ENCODE assay signal across 25 mouse cellular contexts in the genomic region with DNA sequence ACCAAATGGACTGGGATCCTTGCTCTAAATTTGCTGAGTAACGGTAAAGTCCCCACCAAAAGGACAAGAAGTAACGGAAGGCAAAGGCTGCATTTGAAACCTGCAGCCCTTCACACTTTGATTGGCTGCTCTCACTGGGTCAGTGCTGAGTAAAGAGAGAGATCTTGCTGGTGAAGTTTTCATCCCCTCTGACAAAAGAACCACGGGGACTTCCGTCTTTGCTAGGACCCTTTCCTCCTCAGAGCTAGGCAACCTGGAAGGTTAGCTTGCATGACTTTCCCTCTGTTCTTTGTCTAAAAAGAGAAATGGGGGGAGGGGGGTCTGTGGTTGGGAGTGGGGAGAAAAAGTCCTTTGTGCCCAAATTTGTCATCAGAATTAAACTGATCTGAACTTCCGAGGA. TPM values are rescaled to one million over a fixed set of nuclear protein-coding genes. Genes with fewer than 3 reads are reported as not detected.
A peak's percentile ranks its signal among the peaks of the same experiment; 100 is the strongest.
DNase-seq lines count a peak whose midpoint lies in the region; ATAC-seq and TF ChIP-seq lines count a peak whose summit lies in the region.
"Had no signal": no experiment of that assay in that cellular context is flagged by ENCODE, and none has a peak within 500 bp of the region (broad histone marks: within the 10 kb centered on the region; RNA-seq: fewer than 3 reads in every experiment).

No protein-coding gene starts in this region.

- no peak for ATAC-seq in lung, postnatal 0 days
- ATAC-seq: CD4-positive, CD25-positive, alpha-beta regulatory T cell, adult 4 months; forebrain, embryonic 13.5 days; forebrain, embryonic 15.5 days; forebrain, postnatal 0 days; Patski had no signal

- in situ Hi-C loops in ES-E14 (cut with MboI; ENCODE audit: low sequenced_read_pairs in 2 of 2, unreplicated experiment in 2 of 2) = no loop called here

- H3K4me1 ChIP-seq in ES-Bruce4 (ENCODE audit: control insufficient read depth, insufficient read depth, low read length) (peaks cover 1% of the 10 kb centered on the region), ES-E14 (ENCODE audit: control insufficient read depth in 2 of 2, insufficient read depth in 2 of 2, low read length in 2 of 2, poor library complexity in 1 of 2) (peaks cover 11 to 25% of the 10 kb centered on the region in 2 experiments; a peak in 3 of 4 replicates)
- H3K4me1 ChIP-seq in lung, postnatal 0 days (ENCODE audit: insufficient read depth, low read depth, low read length) = no peaks in the 10 kb centered on the region
- H3K4me1 ChIP-seq: forebrain, embryonic 13.5 days; forebrain, embryonic 15.5 days had no signal

- H3K4me2 ChIP-seq in lung, postnatal 0 days (replicated peaks; ENCODE audit: low read depth, low read length) = no peak overlapping the region
- H3K4me2 ChIP-seq: embryonic facial prominence, embryonic 12.5 days; forebrain, embryonic 13.5 days; forebrain, embryonic 15.5 days had no signal

- DNase-seq in A20 (ENCODE audit: low read depth, low spot score) (peak; percentile 17), ES-E14 (ENCODE audit: low read depth, low spot score) (no peak), R1 (ENCODE audit: low read depth, low spot score) (peak; percentile 91)
- DNase-seq in thymus, adult 18-20 months = no peak
- no peak for DNase-seq in lung, postnatal 0 days (ENCODE audit: low spot score)
- DNase-seq in lung, postnatal 4 days = no peak
- DNase-seq: adrenal gland, adult 2 months; adrenal gland, postnatal 10 days; adrenal gland, postnatal 25 days; B cell, adult 2 months; cerebellum, adult 11 months; cerebellum, adult 18-20 months; cerebellum, adult 8-10 months; cerebellum, adult 9-11 months; cerebellum, postnatal 14 days; forebrain, postnatal 0 days had no signal

- H3K9ac ChIP-seq in ES-Bruce4 (ENCODE audit: low read depth, poor library complexity, severe bottlenecking) = no peak overlapping the region
- no peak overlapping the region for H3K9ac ChIP-seq in ES-E14 (ENCODE audit: insufficient read depth, low read depth, low read length, poor library complexity, severe bottlenecking)
- H3K9ac ChIP-seq in lung, postnatal 0 days (replicated peaks; ENCODE audit: low read depth) = no peak overlapping the region
- H3K9ac ChIP-seq: embryonic facial prominence, embryonic 12.5 days; forebrain, embryonic 13.5 days; forebrain, embryonic 15.5 days; forebrain, postnatal 0 days had no signal

- H3K9me3 ChIP-seq in ES-Bruce4 (replicated peaks; ENCODE audit: control insufficient read depth, insufficient read depth, low read length, poor library complexity, severe bottlenecking) (no peaks in the 10 kb centered on the region), ES-E14 (ENCODE audit: control insufficient read depth, insufficient read depth, low read depth, low read length) (no peaks in the 10 kb centered on the region)
- H3K9me3 ChIP-seq in lung, postnatal 0 days (ENCODE audit: low read length) = no peaks in the 10 kb centered on the region
- H3K9me3 ChIP-seq: embryonic facial prominence, embryonic 10.5 days; embryonic facial prominence, embryonic 12.5 days; forebrain, embryonic 13.5 days; forebrain, embryonic 15.5 days had no signal

- H3K4me3 ChIP-seq in ES-Bruce4 (ENCODE audit: low read depth, low read length) (no peak overlapping the region), ES-E14 (ENCODE audit: insufficient read depth in 1 of 2, low read depth in 1 of 2, low read length in 2 of 2, poor library complexity in 1 of 2, severe bottlenecking in 1 of 2) (no peak overlapping the region)
- no peak overlapping the region for H3K4me3 ChIP-seq in lung, postnatal 0 days (ENCODE audit: low read depth, low read length)
- H3K4me3 ChIP-seq: embryonic facial prominence, embryonic 10.5 days; embryonic facial prominence, embryonic 12.5 days; forebrain, embryonic 13.5 days; forebrain, embryonic 15.5 days had no signal

- H3K36me3 ChIP-seq in ES-Bruce4 (ENCODE audit: control insufficient read depth, insufficient read depth, low read length, poor library complexity, severe bottlenecking) = no peaks in the 10 kb centered on the region
- H3K36me3 ChIP-seq in ES-E14 (ENCODE audit: control insufficient read depth, insufficient read depth, low read length, poor library complexity, severe bottlenecking) = no peaks in the 10 kb centered on the region
- H3K36me3 ChIP-seq in lung, postnatal 0 days (ENCODE audit: insufficient read depth, low read length) = no peaks in the 10 kb centered on the region
- H3K36me3 ChIP-seq: embryonic facial prominence, embryonic 10.5 days; embryonic facial prominence, embryonic 12.5 days; forebrain, embryonic 15.5 days had no signal

- H3K27me3 ChIP-seq in ES-Bruce4 (ENCODE audit: control insufficient read depth, insufficient read depth, low read length, poor library complexity, severe bottlenecking) = no peaks in the 10 kb centered on the region
- no peaks in the 10 kb centered on the region for H3K27me3 ChIP-seq in lung, postnatal 0 days (replicated peaks; ENCODE audit: insufficient read depth, low read length)
- H3K27me3 ChIP-seq: CH12.LX; embryonic facial prominence, embryonic 12.5 days; forebrain, embryonic 13.5 days; forebrain, embryonic 15.5 days; Patski had no signal

- 78% methylated on average over 5 of the region's 5 CpGs for WGBS in lung, postnatal 0 days

- TF ChIP-seq EP300 in ES-Bruce4 (IDR thresholded peaks at IDR 0.05; ENCODE audit: insufficient read depth, low read depth, low read length) = no peak
- no peak for TF ChIP-seq EP300 in lung, postnatal 0 days (IDR thresholded peaks at IDR 0.05)

- peak overlapping the region; percentile 23; the same call in 1 of the 2 replicates for H3K27ac ChIP-seq in ES-Bruce4 (ENCODE audit: insufficient read depth, low read length)
- H3K27ac ChIP-seq in ES-E14 (ENCODE audit: insufficient read depth, low read depth, low read length, poor library complexity, severe bottlenecking) = peak overlapping the region; percentile 15; the same call in 1 of the 2 replicates
- no peak overlapping the region for H3K27ac ChIP-seq in lung, postnatal 0 days (ENCODE audit: low read length)
- H3K27ac ChIP-seq: embryonic facial prominence, embryonic 10.5 days; embryonic facial prominence, embryonic 12.5 days; forebrain, embryonic 13.5 days; forebrain, embryonic 15.5 days had no signal

- TF ChIP-seq CTCF in ES-Bruce4 (IDR thresholded peaks at IDR 0.05; ENCODE audit: low read depth, low read length) = no peak
- no peak for TF ChIP-seq CTCF in lung, postnatal 0 days (IDR thresholded peaks at IDR 0.05)

- no peak for TF ChIP-seq POLR2A in ES-Bruce4 (IDR thresholded peaks at IDR 0.05; ENCODE audit: insufficient read depth, low read length)

TF ChIP-seq in ES-E14, 5 proteins besides CTCF, POLR2A, EP300 and RAD21:
- TF ChIP-seq MAFK (IDR thresholded peaks at IDR 0.05; ENCODE audit: insufficient read depth, low read depth, low read length) (peak; percentile 44), HCFC1 (IDR thresholded peaks at IDR 0.05; ENCODE audit: borderline replicate concordance, insufficient read depth, low read length) (no peak)

RNA-seq across cellular contexts. Expression of gene Gja1, which starts 51.9 kb away (rescaled TPM):
- 300 and 311 TPM in 2 replicates for polyA plus RNA-seq in ES-Bruce4 (2011; ENCODE audit: insufficient read depth, insufficient read length, low read depth, missing spikeins)
- total RNA-seq in ES-E14 (2012; rRNA removed) = 156 and 171 TPM in 2 replicates
- 142 and 218 TPM in 2 replicates for polyA plus RNA-seq in lung, postnatal 0 days (2015; fragmentation: Nextera tagmentation; extraction: Ambion mirVana)
- total RNA-seq: MEL had no signal

Comparison
In these comparisons a context has a peak if more than half of its experiments do, and no peak if none do; other contexts are left out.
1. DNase-seq: peak in A20 (single experiment) and R1 (single experiment); none in ES-E14 (single experiment), thymus, adult 18-20 months (0 of 2), lung, postnatal 0 days (single experiment) and lung, postnatal 4 days (0 of 2).